Mouse (Mus musculus) stomach, postnatal 0 days (tissue): ENCODE data around the gene Asb2.

ENCODE experiments used
- CTCF ChIP-seq: IDR thresholded peaks from 2 replicates; pipeline ENCODE4 v1.5.1; 2016; ENCODE audit warnings: antibody characterized with exemption, low read depth, mild to moderate bottlenecking, moderate library complexity
- EP300 ChIP-seq: optimal IDR thresholded peaks from 2 replicates; pipeline ENCODE3; 2016; ENCODE audit warnings: antibody characterized with exemption

DNA sequence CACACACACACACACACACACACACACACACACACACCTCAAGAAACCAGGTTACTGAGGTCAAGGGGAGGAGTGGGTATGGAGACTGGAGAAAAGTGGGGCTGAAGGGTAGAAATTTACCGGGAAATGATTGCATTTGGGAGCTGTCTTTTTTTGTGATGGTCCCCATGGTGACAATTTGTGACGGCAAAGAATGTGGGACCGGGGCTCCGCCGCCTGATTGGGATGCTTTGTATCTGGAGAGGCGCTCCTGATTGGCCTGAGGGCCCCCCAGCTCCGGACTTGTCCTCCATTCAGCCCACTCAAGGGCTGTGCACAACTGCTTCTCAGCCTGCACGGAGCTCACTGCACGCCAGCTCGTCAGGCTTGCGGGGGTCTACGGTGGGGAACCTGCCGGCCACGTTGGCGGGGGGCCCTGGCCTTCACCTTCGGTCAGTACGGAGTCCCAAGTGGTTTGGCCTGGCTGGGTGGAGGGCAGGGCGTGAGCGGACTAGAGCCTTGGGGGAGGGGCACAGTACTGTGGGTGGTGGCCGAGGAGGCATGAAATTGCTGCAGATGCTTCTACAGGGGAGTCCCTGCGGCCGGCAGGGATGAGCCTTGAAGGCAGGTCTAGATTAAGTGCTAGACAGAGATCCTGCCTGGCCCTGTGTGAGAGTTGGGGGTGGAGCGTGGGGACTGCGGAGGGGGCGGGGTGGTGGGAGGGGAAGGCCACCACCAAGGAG lies 41.0 kb downstream of the Asb2 start:
- TF ChIP-seq CTCF: no peak
- TF ChIP-seq EP300: no peak
